Mouse (Mus musculus) G1E (cell line): ENCODE measurements around the gene Dhx32.

Experiments
- CTCF ChIP-seq: IDR thresholded peaks from 2 replicates; pipeline ENCODE4 v1.5.1; 2012; ENCODE audit warnings: low read depth, low read length, inconsistent platforms, mixed read lengths
- GATA1 ChIP-seq: IDR thresholded peaks from 2 replicates; pipeline ENCODE4 v1.6.1; 2012; ENCODE audit warnings: borderline replicate concordance, low read length, inconsistent platforms, mixed read lengths
- POLR2AphosphoS5 ChIP-seq: IDR thresholded peaks from 2 replicates; pipeline ENCODE4 v1.6.1; 2012; ENCODE audit warnings: low read depth, low read length, inconsistent platforms; ENCODE audit not compliant: insufficient replicate concordance
- TAL1 ChIP-seq: conservative IDR thresholded peaks from 2 replicates; pipeline ENCODE4 v1.6.1; 2012; ENCODE audit warnings: low read depth, low read length, inconsistent platforms, mixed read lengths

DNA sequence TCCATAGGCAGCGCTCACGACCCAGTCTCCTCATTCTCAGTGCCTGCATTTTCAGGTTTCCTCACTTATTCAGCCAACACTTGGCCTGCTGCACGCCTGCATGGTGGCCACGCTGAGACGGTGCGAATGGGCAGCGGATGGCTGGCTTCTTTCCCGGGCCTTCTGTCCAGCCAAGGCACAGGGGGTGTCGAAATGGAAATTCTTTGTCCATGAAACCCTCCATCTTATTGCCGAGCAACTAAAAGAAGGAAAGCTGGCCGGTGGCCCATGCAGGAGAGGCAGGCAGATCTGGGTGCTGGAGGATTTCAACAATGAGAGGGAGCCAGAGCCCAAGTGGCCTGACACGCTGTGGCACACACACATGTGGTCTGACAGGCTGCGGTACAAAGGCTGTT is 16.7 kb downstream of the Dhx32 start:
- TF ChIP-seq GATA1 (no peak), CTCF (no peak), TAL1 (no peak), POLR2AphosphoS5 (no peak)
